Mouse (Mus musculus) olfactory bulb, adult 2 months (tissue): Measurements from ENCODE around the gene S100a2.

Experiments
- CTCF ChIP-seq: fragments of 200-500 bp; IDR thresholded peaks from 2 replicates; pipeline ENCODE4 v1.5.1; 2012; ENCODE audit warnings: low read depth, mild to moderate bottlenecking, low read length, moderate library complexity; ENCODE audit not compliant: insufficient read depth
- POLR2A ChIP-seq: fragments of 200-500 bp; IDR thresholded peaks from 2 replicates; pipeline ENCODE4 v1.6.1; 2012; ENCODE audit warnings: mild to moderate bottlenecking, low read depth, low read length, moderate library complexity; ENCODE audit not compliant: insufficient read depth

- TF ChIP-seq POLR2A (no peak), CTCF (no peak)
These were observed 7.7 kb downstream of the S100a2 start for GRCm38 (mm10) chr3:90597736-90598135.
